ENCODE assay signal across 8 mouse cellular contexts in genomic region chr9:59486076-59486518, GRCm38 (mm10). TPM values are rescaled to one million over a fixed set of nuclear protein-coding genes. Genes with fewer than 3 reads are reported as not detected.
A peak's percentile ranks its signal among the peaks of the same experiment; 100 is the strongest.
DNase-seq lines count a peak whose midpoint lies in the region; ATAC-seq and TF ChIP-seq lines count a peak whose summit lies in the region.

No protein-coding gene starts in this region.

- no peaks in the 10 kb centered on the region for H3K9me3 ChIP-seq in lung, embryonic 16.5 days (ENCODE audit: control insufficient read depth, low read length)
- H3K9me3 ChIP-seq in forebrain, embryonic 14.5 days (replicated peaks; ENCODE audit: control insufficient read depth, low read length) = no peaks in the 10 kb centered on the region
- no peaks in the 10 kb centered on the region for H3K9me3 ChIP-seq in liver, embryonic 14.5 days (ENCODE audit: control insufficient read depth, low read length)
- no peaks in the 10 kb centered on the region for H3K9me3 ChIP-seq in stomach, embryonic 16.5 days (replicated peaks; ENCODE audit: control insufficient read depth, low read length)

- no peaks in the 10 kb centered on the region for H3K27me3 ChIP-seq in lung, embryonic 16.5 days (ENCODE audit: control insufficient read depth, insufficient read depth, low read depth, low read length)
- no peaks in the 10 kb centered on the region for H3K27me3 ChIP-seq in forebrain, embryonic 14.5 days (replicated peaks; ENCODE audit: control insufficient read depth, insufficient read depth, low read length)
- no peaks in the 10 kb centered on the region for H3K27me3 ChIP-seq in liver, embryonic 14.5 days (ENCODE audit: control insufficient read depth, insufficient read depth, low read length)
- H3K27me3 ChIP-seq in stomach, embryonic 16.5 days (ENCODE audit: control insufficient read depth, insufficient read depth, low read length) = no peaks in the 10 kb centered on the region

- peak overlapping the region; percentile 97 for H3K4me2 ChIP-seq in lung, embryonic 16.5 days (ENCODE audit: low read depth, low read length)
- H3K4me2 ChIP-seq in forebrain, embryonic 14.5 days (ENCODE audit: low read length) = peak overlapping the region; percentile 86
- peak overlapping the region; percentile 95 for H3K4me2 ChIP-seq in liver, embryonic 14.5 days (ENCODE audit: low read depth)
- peak overlapping the region; percentile 73 for H3K4me2 ChIP-seq in stomach, embryonic 16.5 days (ENCODE audit: low read depth, low read length)

- ATAC-seq in lung, embryonic 16.5 days (ENCODE audit: low read depth) = peak; percentile 78
- ATAC-seq in forebrain, embryonic 14.5 days = peak; percentile 71
- peak; percentile 73 for ATAC-seq in liver, embryonic 14.5 days (ENCODE audit: insufficient read depth)
- ATAC-seq in stomach, embryonic 16.5 days (ENCODE audit: insufficient read depth, low FRiP score) = peak; percentile 71

- peaks cover 8% of the 10 kb centered on the region; the same call in 1 of the 2 replicates for H3K4me1 ChIP-seq in lung, embryonic 16.5 days (replicated peaks; ENCODE audit: control insufficient read depth, insufficient read depth, low read length)
- H3K4me1 ChIP-seq in forebrain, embryonic 14.5 days (ENCODE audit: control insufficient read depth, insufficient read depth, low read length) = peaks cover 17% of the 10 kb centered on the region
- H3K4me1 ChIP-seq in liver, embryonic 14.5 days (replicated peaks; ENCODE audit: control insufficient read depth in 2 of 2, insufficient read depth in 2 of 2, low read length in 1 of 2) = peaks cover 8 to 9% of the 10 kb centered on the region in 2 experiments
- H3K4me1 ChIP-seq in stomach, embryonic 16.5 days (ENCODE audit: control insufficient read depth, insufficient read depth, low read length) = peaks cover 6% of the 10 kb centered on the region; the same call in 1 of the 2 replicates

- DNase-seq in adrenal gland, adult 8-10 months = peak; percentile 50
- no peak for DNase-seq in adrenal gland, postnatal 10 days
- DNase-seq in lung, postnatal 36 days = no peak
- no peak for DNase-seq in forebrain, embryonic 14.5 days (ENCODE audit: low spot score)
- peak in 2 of 3 experiments; percentile 33 to 49 for DNase-seq in liver, embryonic 14.5 days (ENCODE audit: low read depth in 3 of 3, low spot score in 3 of 3)
- no peak for DNase-seq in right cerebral cortex, postnatal 4 days

- H3K27ac ChIP-seq in lung, embryonic 16.5 days (ENCODE audit: low read length) = peak overlapping the region; percentile 99
- peak overlapping the region; percentile 99 for H3K27ac ChIP-seq in forebrain, embryonic 14.5 days (ENCODE audit: low read depth, low read length)
- peak overlapping the region; percentile 81 for H3K27ac ChIP-seq in liver, embryonic 14.5 days
- H3K27ac ChIP-seq in stomach, embryonic 16.5 days (ENCODE audit: low read length) = peak overlapping the region; percentile 99

- H3K9ac ChIP-seq in lung, embryonic 16.5 days (ENCODE audit: low read length) = peak overlapping the region; percentile 99
- H3K9ac ChIP-seq in forebrain, embryonic 14.5 days (ENCODE audit: low read length) = peak overlapping the region; percentile 98
- H3K9ac ChIP-seq in liver, embryonic 14.5 days (replicated peaks) = peak overlapping the region; percentile 87
- H3K9ac ChIP-seq in stomach, embryonic 16.5 days (ENCODE audit: low read length) = peak overlapping the region; percentile 99

- H3K36me3 ChIP-seq in lung, embryonic 16.5 days (ENCODE audit: control insufficient read depth, insufficient read depth, low read length) = no peaks in the 10 kb centered on the region
- no peaks in the 10 kb centered on the region for H3K36me3 ChIP-seq in forebrain, embryonic 14.5 days (ENCODE audit: control insufficient read depth, insufficient read depth, low read length)
- H3K36me3 ChIP-seq in liver, embryonic 14.5 days (replicated peaks; ENCODE audit: control insufficient read depth, insufficient read depth, low read depth) = no peaks in the 10 kb centered on the region
- no peaks in the 10 kb centered on the region for H3K36me3 ChIP-seq in stomach, embryonic 16.5 days (ENCODE audit: control insufficient read depth, insufficient read depth, low read length)

- TF ChIP-seq CTCF in liver, embryonic 14.5 days (IDR thresholded peaks at IDR 0.05; ENCODE audit: low read depth) = no peak

- WGBS in lung, embryonic 16.5 days = 0% methylated on average over 30 of the region's 71 CpGs
- WGBS in forebrain, embryonic 14.5 days = 0% methylated on average over 64 of the region's 71 CpGs
- WGBS in liver, embryonic 14.5 days (ENCODE audit: insufficient replicate concordance) = under 1% methylated on average over 71 of the region's 71 CpGs
- under 1% methylated on average over 40 of the region's 71 CpGs for WGBS in stomach, embryonic 16.5 days

- TF ChIP-seq EP300 in liver, embryonic 14.5 days (IDR thresholded peaks at IDR 0.05; ENCODE audit: low read depth) = no peak

- peak overlapping the region; percentile 100 for H3K4me3 ChIP-seq in lung, embryonic 16.5 days (ENCODE audit: low read length)
- H3K4me3 ChIP-seq in forebrain, embryonic 14.5 days (ENCODE audit: low read depth, low read length) = peak overlapping the region; percentile 99
- H3K4me3 ChIP-seq in liver, embryonic 14.5 days (ENCODE audit: insufficient read depth in 1 of 2, low read depth in 2 of 2, low read length in 2 of 2) = peak overlapping the region; percentile 85 to 94
- peak overlapping the region; percentile 100 for H3K4me3 ChIP-seq in stomach, embryonic 16.5 days (replicated peaks; ENCODE audit: low read length)

RNA-seq across cellular contexts. Expression of gene Arih1, which starts 0.3 kb away (rescaled TPM):
- total RNA-seq in adrenal gland, adult 8-10 months (2022) = 100 to 1,000 TPM; 107 to 144 (median 120) TPM
- total RNA-seq in adrenal gland, postnatal 10 days (2021) = 10 to 100 TPM; 87.0 to 99.7 TPM
- polyA plus RNA-seq in lung, embryonic 16.5 days (2015; fragmentation: Nextera tagmentation; extraction: Ambion mirVana) = 12.4 TPM in 2 replicates
- 13.6 and 14.1 TPM in 2 replicates for polyA plus RNA-seq in forebrain, embryonic 14.5 days (2014; fragmentation: Nextera tagmentation; extraction: Ambion mirVana)
- polyA plus RNA-seq in liver, embryonic 14.5 days (2012; rRNA removed) = 9.1 and 11.6 TPM in 2 replicates
- polyA plus RNA-seq in liver, embryonic 14.5 days (2014; fragmentation: Nextera tagmentation; extraction: Ambion mirVana) = 5.8 and 6.7 TPM in 2 replicates
- 9.5 and 12.3 TPM in 2 replicates for polyA plus RNA-seq in stomach, embryonic 16.5 days (2015; fragmentation: Nextera tagmentation; extraction: Ambion mirVana)

RNA-seq across cellular contexts. Expression of gene Hexa, which starts 53.2 kb away (rescaled TPM):
- total RNA-seq in adrenal gland, adult 8-10 months (2022) = 100 to 1,000 TPM; 125 to 176 (median 142) TPM
- 10 to 100 TPM; 70.7 to 71.7 TPM for total RNA-seq in adrenal gland, postnatal 10 days (2021)
- 69.3 and 72.7 TPM in 2 replicates for polyA plus RNA-seq in lung, embryonic 16.5 days (2015; fragmentation: Nextera tagmentation; extraction: Ambion mirVana)
- 60.7 and 61.6 TPM in 2 replicates for polyA plus RNA-seq in forebrain, embryonic 14.5 days (2014; fragmentation: Nextera tagmentation; extraction: Ambion mirVana)
- polyA plus RNA-seq in liver, embryonic 14.5 days (2012; rRNA removed) = 14.5 and 17.5 TPM in 2 replicates
- polyA plus RNA-seq in liver, embryonic 14.5 days (2014; fragmentation: Nextera tagmentation; extraction: Ambion mirVana) = 29.1 and 32.0 TPM in 2 replicates
- polyA plus RNA-seq in stomach, embryonic 16.5 days (2015; fragmentation: Nextera tagmentation; extraction: Ambion mirVana) = 80.9 and 87.9 TPM in 2 replicates

RNA-seq across cellular contexts. Expression of gene Tmem202, which starts 53.5 kb away (rescaled TPM):
- total RNA-seq in adrenal gland, adult 8-10 months (2022) = 1 to 10 TPM; 1.5 to 3.9 (median 3.5) TPM
- total RNA-seq in adrenal gland, postnatal 10 days (2021) = 1 to 10 TPM in 1 of 2 experiments, under 1 TPM in 1; 0.88 to 1.6 TPM
- not detected in 2 replicates for polyA plus RNA-seq in lung, embryonic 16.5 days (2015; fragmentation: Nextera tagmentation; extraction: Ambion mirVana)
- 0.27 and 0.82 TPM in 2 replicates for polyA plus RNA-seq in forebrain, embryonic 14.5 days (2014; fragmentation: Nextera tagmentation; extraction: Ambion mirVana)
- polyA plus RNA-seq in liver, embryonic 14.5 days (2012; rRNA removed) = 0.03 TPM in 1 of 2 replicates, not detected in the other
- 0.13 TPM in 1 of 2 replicates, not detected in the other for polyA plus RNA-seq in liver, embryonic 14.5 days (2014; fragmentation: Nextera tagmentation; extraction: Ambion mirVana)
- not detected in 2 replicates for polyA plus RNA-seq in stomach, embryonic 16.5 days (2015; fragmentation: Nextera tagmentation; extraction: Ambion mirVana)

Comparison
In these comparisons a context has a peak if more than half of its experiments do, and no peak if none do; other contexts are left out.
1. DNase-seq: peak in adrenal gland, adult 8-10 months (single experiment) and liver, embryonic 14.5 days (2 of 3); none in adrenal gland, postnatal 10 days (single experiment), lung, postnatal 36 days (single experiment), forebrain, embryonic 14.5 days (single experiment) and right cerebral cortex, postnatal 4 days (single experiment).
2. Peak in every context shown above with its lines, with median percentiles within 50 percentile points of each other: ATAC-seq, H3K27ac ChIP-seq, H3K4me2 ChIP-seq, H3K4me3 ChIP-seq and H3K9ac ChIP-seq.